Mouse (Mus musculus): Measurements from ENCODE around the gene Ccdc73. TPM values are rescaled to one million over a fixed set of nuclear protein-coding genes. Genes with fewer than 3 reads are reported as not detected.
"Not testable (repeated sequence)": the region's sequence is repeated elsewhere in the genome, so short reads cannot be mapped to it uniquely, and the experiment has no call there.

The Ccdc73 gene
- polyA plus RNA-seq, 1 experiment from 2014 or later, result 10.8 TPM

- Histone ChIP-seq H3K4me3 (no peak overlapping the region), H3K27me3 (no peaks in the 10 kb centered on the region), H3K4me1 (no peaks in the 10 kb centered on the region), H3K9ac (no peak overlapping the region), H3K4me2 (replicated peaks) (no peak overlapping the region), H3K9me3 (no peaks in the 10 kb centered on the region), H3K27ac (no peak overlapping the region), H3K36me3 (no peaks in the 10 kb centered on the region)
- no peak for ATAC-seq (ENCODE audit: insufficient number of reproducible peaks, insufficient read depth, low FRiP score, low TSS enrichment)
- whole genome bisulfite sequencing, result 92% methylated on average over 18 of the region's 18 CpGs
These were observed 18.5 kb downstream of the Ccdc73 start for GRCm38 (mm10) chr2:104886109-104886508.

- not testable (repeated sequence) for H3K9me3 ChIP-seq; H3K27me3 ChIP-seq; H3K4me2 ChIP-seq (replicated peaks); H3K4me3 ChIP-seq; H3K36me3 ChIP-seq; H3K9ac ChIP-seq; H3K4me1 ChIP-seq; H3K27ac ChIP-seq; ATAC-seq (ENCODE audit: insufficient number of reproducible peaks, insufficient read depth, low FRiP score, low TSS enrichment)
- WGBS, result 54% methylated on average over 2 of the region's 2 CpGs
These were observed 19.7 kb downstream of the Ccdc73 start for GRCm38 (mm10) chr2:104887331-104887730.

GRCm38 (mm10) chr2:104887882-104888566 lies 20.4 kb downstream of the Ccdc73 start:
- H3K4me3 ChIP-seq, result no peak overlapping the region
- no peak overlapping the region for H3K4me2 ChIP-seq (replicated peaks)
- no peak overlapping the region for H3K9ac ChIP-seq
- H3K36me3 ChIP-seq, result no peaks in the 10 kb centered on the region
- H3K4me1 ChIP-seq, result no peaks in the 10 kb centered on the region
- H3K27ac ChIP-seq, result no peak overlapping the region
- 19% methylated on average over 10 of the region's 10 CpGs for WGBS
- ATAC-seq (ENCODE audit: insufficient number of reproducible peaks, insufficient read depth, low FRiP score, low TSS enrichment), result no peak
- H3K27me3 ChIP-seq, result no peaks in the 10 kb centered on the region
- no peaks in the 10 kb centered on the region for H3K9me3 ChIP-seq

- Histone ChIP-seq H3K9ac (no peak overlapping the region), H3K36me3 (no peaks in the 10 kb centered on the region), H3K9me3 (no peaks in the 10 kb centered on the region), H3K27ac (no peak overlapping the region), H3K4me1 (no peaks in the 10 kb centered on the region), H3K4me2 (replicated peaks) (no peak overlapping the region), H3K27me3 (no peaks in the 10 kb centered on the region), H3K4me3 (no peak overlapping the region)
- ATAC-seq (ENCODE audit: insufficient number of reproducible peaks, insufficient read depth, low FRiP score, low TSS enrichment), result no peak
- 84% methylated on average over 2 of the region's 2 CpGs for WGBS
These were observed 32.4 kb downstream of the Ccdc73 start for GRCm38 (mm10) chr2:104899975-104900374.

GRCm38 (mm10) chr2:104915709-104916108 lies 48.1 kb downstream of the Ccdc73 start:
- H3K4me2 ChIP-seq (replicated peaks), result no peak overlapping the region
- H3K9me3 ChIP-seq, result no peaks in the 10 kb centered on the region
- no peaks in the 10 kb centered on the region for H3K4me1 ChIP-seq
- H3K9ac ChIP-seq, result no peak overlapping the region
- ATAC-seq (ENCODE audit: insufficient number of reproducible peaks, insufficient read depth, low FRiP score, low TSS enrichment), result no peak
- 86% methylated on average over 3 of the region's 3 CpGs for WGBS
- no peaks in the 10 kb centered on the region for H3K27me3 ChIP-seq
- H3K27ac ChIP-seq, result no peak overlapping the region
- H3K4me3 ChIP-seq, result no peak overlapping the region
- no peaks in the 10 kb centered on the region for H3K36me3 ChIP-seq

GRCm38 (mm10) chr2:104964492-104964891 lies 96.9 kb downstream of the Ccdc73 start:
- WGBS, result 64% methylated on average over 1 of the region's 1 CpGs
- Histone ChIP-seq H3K9ac (no peak overlapping the region), H3K9me3 (no peaks in the 10 kb centered on the region), H3K27ac (no peak overlapping the region), H3K4me1 (no peaks in the 10 kb centered on the region), H3K4me3 (no peak overlapping the region), H3K27me3 (no peaks in the 10 kb centered on the region), H3K36me3 (no peaks in the 10 kb centered on the region), H3K4me2 (replicated peaks) (no peak overlapping the region)
- ATAC-seq (ENCODE audit: insufficient number of reproducible peaks, insufficient read depth, low FRiP score, low TSS enrichment), result no peak

GRCm38 (mm10) chr2:104981712-104982111 lies 114.1 kb downstream of the Ccdc73 start:
- no peak for ATAC-seq (ENCODE audit: insufficient number of reproducible peaks, insufficient read depth, low FRiP score, low TSS enrichment)
- 13% methylated on average over 2 of the region's 2 CpGs for WGBS

GRCm38 (mm10) chr2:104985796-104986195 lies 118.2 kb downstream of the Ccdc73 start:
- no peak for ATAC-seq (ENCODE audit: insufficient number of reproducible peaks, insufficient read depth, low FRiP score, low TSS enrichment)
- H3K9ac ChIP-seq, result no peak overlapping the region
- no peaks in the 10 kb centered on the region for H3K36me3 ChIP-seq
- no peaks in the 10 kb centered on the region for H3K9me3 ChIP-seq
- 57% methylated on average over 3 of the region's 3 CpGs for WGBS
- no peaks in the 10 kb centered on the region for H3K27me3 ChIP-seq
- H3K4me1 ChIP-seq, result no peaks in the 10 kb centered on the region
- no peak overlapping the region for H3K4me3 ChIP-seq
- H3K27ac ChIP-seq, result no peak overlapping the region
- H3K4me2 ChIP-seq (replicated peaks), result no peak overlapping the region

More at GRCm38 (mm10) chr2:104981712-104982111, 114.1 kb downstream of the Ccdc73 start:
- H3K9ac ChIP-seq, result no peak overlapping the region
- no peak overlapping the region for H3K27ac ChIP-seq
- no peak overlapping the region for H3K4me2 ChIP-seq (replicated peaks)
- H3K4me1 ChIP-seq, result no peaks in the 10 kb centered on the region
- H3K9me3 ChIP-seq, result no peaks in the 10 kb centered on the region
- no peaks in the 10 kb centered on the region for H3K36me3 ChIP-seq
- H3K27me3 ChIP-seq, result no peaks in the 10 kb centered on the region
- no peak overlapping the region for H3K4me3 ChIP-seq

- 86% methylated on average over 1 of the region's 1 CpGs for WGBS
- Histone ChIP-seq H3K27ac (no peak overlapping the region), H3K4me2 (replicated peaks) (no peak overlapping the region), H3K9me3 (no peaks in the 10 kb centered on the region), H3K36me3 (no peaks in the 10 kb centered on the region), H3K27me3 (no peaks in the 10 kb centered on the region), H3K9ac (no peak overlapping the region), H3K4me3 (no peak overlapping the region), H3K4me1 (no peaks in the 10 kb centered on the region)
- ATAC-seq (ENCODE audit: insufficient number of reproducible peaks, insufficient read depth, low FRiP score, low TSS enrichment), result no peak
These were observed 121.4 kb downstream of the Ccdc73 start for GRCm38 (mm10) chr2:104988974-104989373.

GRCm38 (mm10) chr2:104994436-104994835 lies 126.8 kb downstream of the Ccdc73 start:
- Histone ChIP-seq H3K4me2 (replicated peaks) (no peak overlapping the region), H3K36me3 (peaks cover 8% of the 10 kb centered on the region; the same call in 1 of the 2 replicates), H3K27me3 (no peaks in the 10 kb centered on the region), H3K9me3 (no peaks in the 10 kb centered on the region), H3K4me1 (no peaks in the 10 kb centered on the region), H3K9ac (no peak overlapping the region), H3K4me3 (no peak overlapping the region), H3K27ac (no peak overlapping the region)
- ATAC-seq (ENCODE audit: insufficient number of reproducible peaks, insufficient read depth, low FRiP score, low TSS enrichment), result no peak
- 39% methylated on average over 2 of the region's 2 CpGs for whole genome bisulfite sequencing

GRCm38 (mm10) chr2:104996201-104996600 lies 128.6 kb downstream of the Ccdc73 start:
- ATAC-seq (ENCODE audit: insufficient number of reproducible peaks, insufficient read depth, low FRiP score, low TSS enrichment), result no peak
- no peak overlapping the region for H3K9ac ChIP-seq
- WGBS, result 75% methylated on average over 3 of the region's 3 CpGs
- no peaks in the 10 kb centered on the region for H3K27me3 ChIP-seq
- no peaks in the 10 kb centered on the region for H3K4me1 ChIP-seq
- peaks cover 8% of the 10 kb centered on the region; the same call in 1 of the 2 replicates for H3K36me3 ChIP-seq
- no peak overlapping the region for H3K4me2 ChIP-seq (replicated peaks)
- H3K4me3 ChIP-seq, result no peak overlapping the region
- H3K9me3 ChIP-seq, result no peaks in the 10 kb centered on the region
- no peak overlapping the region for H3K27ac ChIP-seq

- Histone ChIP-seq H3K9ac (no peak overlapping the region), H3K9me3 (no peaks in the 10 kb centered on the region), H3K4me3 (no peak overlapping the region), H3K4me2 (replicated peaks) (no peak overlapping the region), H3K27me3 (no peaks in the 10 kb centered on the region), H3K36me3 (peaks cover 60% of the 10 kb centered on the region), H3K27ac (no peak overlapping the region), H3K4me1 (no peaks in the 10 kb centered on the region)
- no peak for ATAC-seq (ENCODE audit: insufficient number of reproducible peaks, insufficient read depth, low FRiP score, low TSS enrichment)
These were observed 139.6 kb downstream of the Ccdc73 start for GRCm38 (mm10) chr2:105007236-105007635.
